Mouse (Mus musculus) bone marrow, adult 2 months (tissue): ENCODE data around the gene Map4k4.

Experiments used
- CTCF ChIP-seq: fragments of 200-500 bp; IDR thresholded peaks from 2 replicates; pipeline ENCODE4 v1.5.1; 2011; ENCODE audit warnings: low read length, control low read depth; ENCODE audit not compliant: control insufficient read depth, insufficient read depth
- POLR2A ChIP-seq: fragments of 200-500 bp; IDR thresholded peaks from 2 replicates; pipeline ENCODE4 v1.6.1; 2011; ENCODE audit warnings: low read depth, mild to moderate bottlenecking, control low read depth, low read length, borderline replicate concordance; ENCODE audit not compliant: control insufficient read depth

- TF ChIP-seq POLR2A (no peak), CTCF (no peak)
Observed at GRCm38 (mm10) chr1:39898686-39899085, 2.0 kb upstream of the Map4k4 start.
